Mouse (Mus musculus): ENCODE results near the gene Ank3.

DNA sequence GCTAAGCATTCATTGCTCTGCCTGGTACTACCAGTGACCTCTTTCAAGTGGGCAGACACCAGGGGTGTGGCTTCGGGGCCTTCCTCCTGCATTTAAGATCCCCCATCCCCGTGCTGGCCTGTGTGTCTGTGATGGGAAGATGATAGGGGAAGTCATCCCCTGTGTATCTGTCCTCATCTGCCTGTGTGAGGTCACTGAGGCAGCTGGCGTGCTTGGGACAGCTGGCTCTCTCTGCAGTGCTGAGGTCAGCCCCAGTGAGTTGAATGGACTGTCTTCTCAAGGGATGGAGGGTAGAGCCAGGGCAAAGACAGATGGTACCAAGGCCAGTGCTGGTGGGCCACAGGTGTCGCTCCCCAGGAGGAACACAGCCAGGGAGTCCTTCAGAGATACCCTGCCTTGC lies 302.7 kb downstream of the Ank3 start:
- no peak for TF ChIP-seq CTCF (IDR thresholded peaks at IDR 0.05; ENCODE audit: low read depth, low read length)
- TF ChIP-seq POLR2A (IDR thresholded peaks at IDR 0.05; ENCODE audit: extremely low read depth, insufficient read depth, low read length): no peak

Measured in liver, adult 2 months (tissue).